Mouse (Mus musculus) A20 (cell line): ENCODE data around the gene Phactr2.
A peak's percentile ranks its signal among the peaks of the same experiment; 100 is the strongest.
"Not testable (repeated sequence)": the region's sequence is repeated elsewhere in the genome, so short reads cannot be mapped to it uniquely, and the experiment has no call there.

Experiments
- DNase-seq: peaks from one replicate; pipeline ENCODE4 v3.0.0-alpha.2; 2011; ENCODE audit warnings: low read depth, low spot score

Phactr2 gene

GRCm38 (mm10) chr10:13473833-13474567 lies at the start of gene Phactr2:
Gene Phactr2, minus strand, starts transcription at chr10:13474412.
- DNase-seq: peak; percentile 81

DNA sequence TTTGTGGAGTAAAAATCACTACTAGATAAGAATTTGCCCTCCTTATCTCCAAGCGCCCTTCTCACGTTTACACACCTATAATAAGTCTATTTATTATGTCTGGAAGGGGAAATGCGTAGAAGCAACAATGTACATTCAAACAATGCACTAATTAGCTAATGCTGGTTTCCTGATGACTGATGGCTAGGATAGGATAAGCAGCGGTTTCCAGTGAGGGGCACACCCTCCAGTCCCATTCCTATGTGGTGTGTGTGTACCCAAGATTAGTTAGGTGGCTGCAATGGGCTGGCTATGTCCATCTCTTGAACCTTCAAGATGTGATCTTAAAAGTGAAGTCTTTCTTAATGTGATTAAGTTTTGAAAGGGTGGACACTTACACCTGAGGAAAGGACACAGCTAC lies 47.6 kb upstream of the Phactr2 start:
- no peak for DNase-seq

DNA sequence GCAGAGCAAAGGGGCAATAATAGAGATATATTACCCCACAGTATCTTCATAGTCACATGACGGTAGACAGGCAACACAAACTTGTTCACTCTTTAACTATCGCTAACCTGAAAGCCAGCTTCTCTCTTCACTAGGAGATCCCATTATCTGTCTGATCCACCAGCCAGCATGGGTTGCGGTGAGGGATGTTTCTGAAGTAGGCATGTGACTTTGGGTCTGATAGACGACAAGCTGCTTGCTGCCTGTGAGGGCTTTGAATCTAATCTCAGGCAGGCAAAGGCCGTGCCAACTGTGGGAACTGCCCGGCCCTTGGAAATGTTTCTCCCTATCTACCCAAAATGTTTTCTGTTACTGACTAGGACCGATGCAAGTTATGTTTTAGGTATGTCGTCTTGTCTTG lies 28.2 kb upstream of the Phactr2 start:
- DNase-seq: no peak

DNA sequence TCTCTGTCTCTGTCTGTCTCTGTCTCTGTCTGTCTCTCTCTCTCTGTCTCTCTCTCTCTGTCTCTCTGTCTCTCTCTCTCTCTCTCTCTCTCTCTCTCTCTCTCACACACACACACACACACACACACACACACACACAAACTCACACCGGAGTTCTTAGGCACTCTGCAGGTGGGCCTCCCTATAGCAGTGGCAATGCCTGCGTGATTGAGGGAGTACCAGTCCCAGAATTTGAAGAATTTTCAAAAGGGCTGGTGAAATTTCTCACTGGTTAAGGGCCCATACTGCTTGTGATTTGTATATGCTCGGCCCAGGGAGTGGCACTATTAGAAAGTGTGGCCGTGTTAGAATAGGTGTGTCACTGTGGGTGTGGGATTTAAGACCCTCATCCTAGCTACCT lies 27.3 kb upstream of the Phactr2 start:
- peak; percentile 22 for DNase-seq

- DNase-seq: peak; percentile 91
Observed at GRCm38 (mm10) chr10:13500938-13501496, 26.8 kb upstream of the Phactr2 start.

DNA sequence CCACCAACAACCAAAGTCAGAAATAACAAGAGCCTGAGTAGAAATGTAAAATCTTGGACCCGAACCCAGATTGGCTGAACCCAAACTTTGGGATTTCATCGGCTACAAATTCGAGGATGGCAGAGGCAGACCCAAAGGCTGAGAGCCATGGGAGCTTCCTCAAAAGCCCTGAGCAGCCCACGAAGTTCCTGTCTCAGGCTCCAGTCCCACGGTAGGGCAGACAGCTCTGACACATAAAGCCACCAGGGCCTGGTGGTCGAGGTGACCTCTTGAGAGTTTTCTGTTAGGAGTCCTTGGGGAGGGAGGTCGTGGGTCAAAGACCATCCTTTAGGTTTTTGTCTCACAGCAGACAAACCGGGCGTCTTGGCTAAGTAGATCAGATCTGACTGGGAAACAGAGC lies 26.3 kb upstream of the Phactr2 start:
- DNase-seq: no peak

DNA sequence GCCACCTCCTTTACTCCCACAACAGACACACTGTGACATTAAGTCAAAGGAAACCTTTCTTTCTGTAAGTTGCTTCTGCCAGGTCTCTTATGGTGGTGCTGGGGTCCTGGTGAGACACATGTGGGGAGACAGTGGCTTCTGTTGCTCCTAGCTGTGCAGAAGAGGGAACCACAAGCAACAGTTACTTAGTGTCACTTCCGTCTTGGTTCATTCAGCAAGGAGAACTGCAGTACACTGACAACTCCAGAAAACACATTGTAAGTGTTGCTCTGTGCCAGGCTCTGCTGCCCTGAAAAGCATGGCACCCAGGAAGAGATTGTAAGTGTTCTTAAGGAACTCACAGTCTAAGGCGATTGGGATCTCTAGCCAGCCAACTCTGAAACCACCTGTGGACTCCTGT lies 25.1 kb upstream of the Phactr2 start, which contains the start of gene Fuca2:
TSS of gene Fuca2 (plus strand) at position 210 of the 400 bp plus-strand sequence.
- peak; percentile 7 for DNase-seq

DNA sequence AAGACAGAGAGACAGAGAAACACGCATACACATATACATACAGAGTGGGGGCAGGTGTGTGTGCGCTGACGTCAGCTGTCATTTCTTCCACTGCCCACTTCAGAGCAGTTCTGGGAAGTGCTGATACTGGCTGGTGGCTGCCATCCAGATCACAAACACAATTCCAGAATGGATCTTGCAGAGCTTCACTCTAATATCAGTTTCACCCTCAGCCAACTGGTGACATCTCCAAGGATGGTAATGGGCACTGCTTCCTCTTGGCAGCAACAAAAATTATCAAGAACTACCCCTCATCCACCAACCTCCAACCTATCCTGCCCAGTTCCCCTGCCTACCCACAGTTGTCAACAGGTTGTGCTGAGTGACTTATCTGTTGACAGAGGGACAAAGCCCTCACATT lies 22.1 kb upstream of the Phactr2 start:
- no peak for DNase-seq

DNA sequence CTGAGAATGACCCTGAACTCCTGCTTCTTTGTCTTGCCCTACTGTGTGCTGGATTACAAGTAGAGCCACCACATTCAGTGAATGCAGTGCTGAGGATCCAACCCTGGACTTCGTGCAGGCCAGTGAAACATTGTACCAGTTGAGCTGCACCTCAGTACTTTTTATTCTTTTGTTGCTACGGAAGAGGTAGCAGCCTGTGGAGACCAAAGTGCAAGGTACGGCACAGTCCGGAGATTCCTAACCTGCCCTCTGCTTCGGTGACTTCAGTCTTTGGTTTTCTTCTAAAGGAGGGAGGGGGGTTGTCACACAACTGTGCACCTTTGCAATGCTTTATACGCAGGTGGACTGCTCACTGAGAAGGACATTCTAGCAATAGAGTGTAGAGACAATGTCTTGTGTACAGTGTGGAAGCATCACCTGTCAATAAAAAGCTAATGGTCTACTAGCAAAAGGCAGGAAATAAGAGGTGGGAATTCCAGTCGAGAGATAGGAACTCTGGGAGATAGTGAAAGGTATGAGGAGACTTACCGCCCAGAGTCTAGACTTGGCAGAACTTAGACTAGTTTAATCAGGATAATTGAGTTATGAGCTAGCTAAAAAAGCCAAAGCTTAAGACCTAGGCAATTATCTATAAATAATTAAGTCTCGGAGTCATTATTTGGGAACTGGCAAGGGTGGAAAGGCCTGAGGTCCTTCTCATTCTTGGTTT lies 19.9 kb upstream of the Phactr2 start:
- no peak for DNase-seq

DNA sequence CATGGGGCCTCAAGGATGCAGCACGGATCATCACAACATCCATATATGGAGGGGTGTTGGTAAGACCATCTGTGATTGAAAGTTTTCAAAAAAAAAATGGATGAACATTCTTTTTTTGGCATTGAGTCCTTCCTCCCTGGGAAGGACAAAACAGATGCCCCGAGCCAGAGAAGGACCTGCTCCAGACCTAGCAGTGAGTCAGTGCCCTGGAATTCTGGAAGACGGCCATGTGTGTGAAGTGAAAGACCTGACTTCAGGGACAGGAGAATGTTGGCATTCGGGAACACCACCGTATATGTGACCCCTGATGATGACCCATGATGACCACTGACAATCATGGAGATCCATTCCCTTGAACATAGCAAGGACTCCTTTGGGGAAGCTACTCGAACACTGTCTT lies 15.5 kb upstream of the Phactr2 start:
- no peak for DNase-seq

- no peak for DNase-seq
Observed at GRCm38 (mm10) chr10:13485958-13486357, 11.7 kb upstream of the Phactr2 start.

DNA sequence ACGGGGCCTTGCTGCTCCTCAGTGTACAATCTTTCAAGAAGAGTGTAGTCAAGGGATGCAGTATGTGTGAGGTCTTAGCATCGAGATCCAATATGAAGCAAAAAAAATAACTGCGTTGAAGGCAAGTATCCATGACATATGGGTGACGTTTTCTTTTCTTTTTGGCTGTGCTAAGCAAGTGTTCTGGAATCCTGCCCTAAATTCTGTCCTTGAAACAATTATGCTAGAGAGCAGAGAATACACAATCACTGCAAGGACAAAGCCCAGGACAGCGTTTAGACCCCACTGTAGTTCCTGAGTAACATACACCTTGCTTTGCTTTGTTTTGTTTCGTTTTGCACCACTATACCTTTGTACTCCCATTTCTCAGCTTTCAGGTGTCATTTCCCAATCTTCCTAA lies 5.1 kb upstream of the Phactr2 start:
- no peak for DNase-seq

GRCm38 (mm10) chr10:13475121-13475520 lies 909 bp upstream of the Phactr2 start:
- DNase-seq: no peak

- DNase-seq: peak; percentile 78
Observed at GRCm38 (mm10) chr10:13474568-13474955, 350 bp upstream of the Phactr2 start.

DNA sequence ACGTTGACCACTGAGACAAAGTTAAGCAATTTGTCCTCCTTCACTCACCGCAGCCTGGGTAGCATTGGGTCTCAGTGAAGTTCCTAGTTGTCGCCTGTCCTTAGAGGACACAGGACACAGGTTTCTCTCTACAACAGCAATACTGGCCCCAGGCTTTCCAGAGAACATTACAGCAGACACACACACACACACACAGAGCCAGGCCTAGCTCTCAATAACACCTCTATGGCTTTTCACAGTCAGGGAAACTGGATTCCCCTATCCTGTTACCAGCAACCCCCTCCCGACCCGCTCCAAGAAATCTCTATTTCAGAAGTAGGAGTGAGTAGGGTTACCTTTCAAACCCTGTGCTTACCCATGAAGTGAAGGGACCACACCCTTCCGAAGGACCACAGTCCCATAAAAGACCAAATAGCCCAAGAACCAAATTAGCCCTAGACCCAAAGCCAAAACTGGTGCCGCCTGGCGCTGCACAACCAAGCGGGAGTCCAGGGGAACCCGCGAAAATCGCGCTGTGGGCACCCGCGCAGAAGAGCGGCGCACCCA lies 852 bp downstream of the Phactr2 start:
- no peak for DNase-seq

DNA sequence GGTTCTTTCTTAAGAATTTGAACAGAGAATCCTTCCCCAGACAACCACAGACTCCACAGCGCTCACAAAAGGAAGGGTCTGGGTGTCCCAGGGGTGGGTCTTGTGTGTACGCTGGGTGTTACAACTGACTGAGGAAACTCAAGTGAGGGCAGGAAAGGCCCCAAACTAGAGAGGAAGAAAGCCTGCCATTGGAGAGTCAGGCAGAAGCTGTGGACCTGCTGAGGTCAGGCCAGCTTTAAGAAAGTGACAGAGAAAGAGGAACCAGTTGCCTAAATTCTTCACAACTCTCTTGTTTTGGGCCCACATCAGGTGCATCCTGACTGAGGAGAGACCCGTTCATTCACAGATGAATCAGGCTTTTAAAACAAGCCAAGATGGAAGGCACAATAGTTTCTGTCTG lies 4.0 kb downstream of the Phactr2 start:
- peak; percentile 75 for DNase-seq

- DNase-seq: not testable (repeated sequence)
Observed at GRCm38 (mm10) chr10:13468025-13468529, 6.1 kb downstream of the Phactr2 start.

- no peak for DNase-seq
Observed at GRCm38 (mm10) chr10:13466925-13467324, 7.3 kb downstream of the Phactr2 start.

DNA sequence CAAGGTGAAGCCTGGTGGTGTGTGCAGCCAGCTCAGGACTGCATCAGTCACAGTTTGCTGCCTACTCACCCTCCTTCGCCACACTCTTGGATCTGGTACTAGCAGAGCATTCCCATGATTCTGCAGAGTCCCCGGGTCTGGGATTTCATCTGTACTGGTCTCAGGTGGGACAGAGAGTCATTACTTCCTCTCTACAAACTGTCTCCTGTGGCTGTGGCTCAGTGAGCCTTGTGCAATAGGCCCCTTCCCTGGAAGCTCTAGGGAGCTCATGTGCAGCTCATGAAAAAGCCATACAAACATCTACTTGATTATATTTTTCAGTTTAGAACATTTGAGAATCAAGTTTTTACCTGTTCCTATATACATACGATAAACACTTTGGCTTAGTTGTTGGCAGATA lies 9.9 kb downstream of the Phactr2 start:
- not testable (repeated sequence) for DNase-seq

- no peak for DNase-seq
Observed at GRCm38 (mm10) chr10:13453200-13453990, 20.8 kb downstream of the Phactr2 start.

GRCm38 (mm10) chr10:13451640-13452039 lies 22.6 kb downstream of the Phactr2 start:
- no peak for DNase-seq
